Mouse (Mus musculus): Measurements from ENCODE around the gene Rnf19b. TPM values are rescaled to one million over a fixed set of nuclear protein-coding genes. Genes with fewer than 3 reads are reported as not detected.

Rnf19b gene
- total and polyA plus RNA-seq, 2 experiments from 2014 or later: 31.8 to 141 TPM

DNA sequence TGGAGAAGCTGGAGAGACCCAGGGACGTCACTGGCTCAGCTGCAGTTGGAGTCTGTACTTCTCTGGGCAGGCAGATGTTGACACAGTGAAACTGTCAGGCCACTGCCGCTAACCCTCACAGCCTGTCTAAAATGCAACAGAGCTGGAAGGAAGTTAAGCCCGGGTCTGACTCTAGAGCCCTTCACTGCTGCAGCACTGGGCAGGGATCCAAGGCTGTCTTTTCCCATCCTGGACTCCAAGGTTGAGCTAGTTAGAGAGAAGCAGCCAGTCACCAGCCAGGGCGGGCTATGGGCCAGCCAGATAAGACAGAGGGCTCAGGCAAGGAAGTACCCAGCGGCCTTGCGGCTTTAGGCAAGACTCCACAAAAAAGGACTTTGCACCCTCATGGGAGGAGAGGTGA is 33.3 kb upstream of the Rnf19b start:
- no peak overlapping the region for H3K9ac ChIP-seq (replicated peaks; ENCODE audit: low read length)

DNA sequence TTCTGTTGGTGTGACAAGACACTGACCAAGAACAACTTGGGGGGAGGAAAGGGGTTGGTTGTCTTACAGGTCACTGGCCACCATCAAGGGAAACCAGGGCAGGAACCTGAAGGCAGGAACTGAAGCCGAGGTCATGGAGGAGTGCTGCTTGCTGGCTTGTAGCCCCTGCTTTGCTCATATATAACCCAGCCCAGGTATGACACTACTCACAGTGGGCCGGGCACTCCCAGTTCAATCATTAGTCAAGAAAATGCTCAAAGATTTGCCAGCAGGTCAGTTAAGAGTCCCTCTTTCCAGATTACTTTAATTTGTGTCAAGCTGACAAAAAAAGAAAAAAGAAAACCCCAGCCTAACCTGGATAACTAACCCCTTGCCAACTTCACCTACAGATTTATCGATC is 32.4 kb upstream of the Rnf19b start:
- DNase-seq (ENCODE audit: low spot score): no peak
- H3K36me3 ChIP-seq (ENCODE audit: insufficient read depth, low read length): no peaks in the 10 kb centered on the region
- peaks cover 5% of the 10 kb centered on the region; the same call in 1 of the 2 replicates for H3K4me1 ChIP-seq (ENCODE audit: insufficient read depth, low read length)
- no peak overlapping the region for H3K9ac ChIP-seq (replicated peaks; ENCODE audit: low read length)
- no peaks in the 10 kb centered on the region for H3K27me3 ChIP-seq (ENCODE audit: insufficient read depth, low read length)
- 95% methylated on average over 3 of the region's 3 CpGs for WGBS
- no peaks in the 10 kb centered on the region for H3K9me3 ChIP-seq (ENCODE audit: low read length)
- H3K27ac ChIP-seq: no peak overlapping the region
- ATAC-seq: no peak
- no peak overlapping the region for H3K4me2 ChIP-seq (ENCODE audit: low read depth, low read length)
- no peak overlapping the region for H3K4me3 ChIP-seq (ENCODE audit: low read length)
- TF ChIP-seq CTCF (IDR thresholded peaks at IDR 0.05; ENCODE audit: low read depth): no peak

More for the DNA sequence above, 33.3 kb upstream of the Rnf19b start:
- ATAC-seq (no peak), DNase-seq (ENCODE audit: low spot score) (peak; percentile 77)
- Histone ChIP-seq H3K36me3 (ENCODE audit: insufficient read depth, low read length) (no peaks in the 10 kb centered on the region), H3K27me3 (ENCODE audit: insufficient read depth, low read length) (no peaks in the 10 kb centered on the region), H3K9me3 (ENCODE audit: low read length) (no peaks in the 10 kb centered on the region), H3K27ac (no peak overlapping the region; the same call in 1 of the 2 replicates), H3K4me1 (ENCODE audit: insufficient read depth, low read length) (peaks cover 14% of the 10 kb centered on the region), H3K4me2 (ENCODE audit: low read depth, low read length) (no peak overlapping the region), H3K4me3 (ENCODE audit: low read length) (no peak overlapping the region)
- TF ChIP-seq CTCF (IDR thresholded peaks at IDR 0.05; ENCODE audit: low read depth): no peak
- 45% methylated on average over 6 of the region's 6 CpGs for WGBS

DNA sequence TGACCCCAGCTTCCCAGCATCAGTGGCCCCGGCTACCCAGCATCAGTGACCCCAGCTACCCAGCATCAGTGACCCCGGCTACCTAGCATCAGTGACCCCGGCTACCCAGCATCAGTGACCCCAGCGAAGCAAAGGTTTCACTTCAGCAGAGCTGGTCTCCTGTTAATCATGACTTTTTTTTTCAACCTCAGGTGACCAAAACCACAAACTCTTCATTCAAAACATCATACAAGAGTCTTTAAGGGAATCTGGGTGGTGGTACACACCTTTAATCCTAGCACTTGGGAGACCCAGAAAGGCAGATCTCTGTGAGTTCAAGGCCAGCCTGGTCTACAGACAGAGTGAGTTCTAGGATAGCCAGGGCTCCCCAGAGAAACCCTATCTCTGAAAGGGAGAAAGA is 27.3 kb upstream of the Rnf19b start:
- Histone ChIP-seq H3K9me3 (ENCODE audit: low read length) (no peaks in the 10 kb centered on the region), H3K4me3 (ENCODE audit: low read length) (no peak overlapping the region), H3K4me2 (ENCODE audit: low read depth, low read length) (no peak overlapping the region), H3K4me1 (ENCODE audit: insufficient read depth, low read length) (no peaks in the 10 kb centered on the region), H3K9ac (replicated peaks; ENCODE audit: low read length) (no peak overlapping the region), H3K36me3 (ENCODE audit: insufficient read depth, low read length) (no peaks in the 10 kb centered on the region), H3K27me3 (ENCODE audit: insufficient read depth, low read length) (no peaks in the 10 kb centered on the region), H3K27ac (no peak overlapping the region)
- ATAC-seq: no peak
- 90% methylated on average over 4 of the region's 4 CpGs for WGBS
- DNase-seq (ENCODE audit: low spot score): no peak
- no peak for TF ChIP-seq CTCF (IDR thresholded peaks at IDR 0.05; ENCODE audit: low read depth)

DNA sequence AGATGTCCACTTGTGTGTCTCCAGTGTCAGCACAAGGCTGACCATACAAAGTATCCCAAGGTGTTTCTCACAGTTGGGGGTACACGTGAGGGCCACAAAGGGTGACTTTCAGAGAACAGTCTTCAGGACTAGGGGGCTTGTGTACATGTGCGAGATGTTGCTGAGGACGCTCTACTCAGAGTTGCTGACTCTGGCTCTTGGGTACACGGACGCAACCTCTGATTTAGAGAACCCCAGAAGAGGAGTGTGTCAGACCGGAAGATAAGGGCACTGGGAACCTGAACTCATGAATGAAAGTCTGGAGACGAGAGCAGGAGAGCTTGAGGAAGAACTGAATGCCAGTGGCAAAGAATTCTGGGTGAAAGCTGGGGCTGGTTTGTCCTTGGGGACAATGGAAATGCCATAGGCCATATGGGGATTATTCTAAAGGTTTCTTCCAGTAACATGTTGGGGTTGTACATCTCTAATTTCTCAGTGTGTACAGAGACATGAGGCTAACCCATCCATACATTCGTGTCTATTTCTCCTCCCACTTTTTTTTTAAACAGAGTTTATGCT is 26.6 kb upstream of the Rnf19b start:
- Histone ChIP-seq H3K4me3 (ENCODE audit: low read length) (no peak overlapping the region), H3K9me3 (ENCODE audit: low read length) (no peaks in the 10 kb centered on the region), H3K4me1 (ENCODE audit: insufficient read depth, low read length) (no peaks in the 10 kb centered on the region), H3K27ac (no peak overlapping the region), H3K36me3 (ENCODE audit: insufficient read depth, low read length) (no peaks in the 10 kb centered on the region), H3K27me3 (ENCODE audit: insufficient read depth, low read length) (no peaks in the 10 kb centered on the region), H3K4me2 (ENCODE audit: low read depth, low read length) (no peak overlapping the region), H3K9ac (replicated peaks; ENCODE audit: low read length) (no peak overlapping the region)
- ATAC-seq (no peak), DNase-seq (ENCODE audit: low spot score) (no peak)
- 84% methylated on average over 8 of the region's 8 CpGs for WGBS
- no peak for TF ChIP-seq CTCF (IDR thresholded peaks at IDR 0.05; ENCODE audit: low read depth)

DNA sequence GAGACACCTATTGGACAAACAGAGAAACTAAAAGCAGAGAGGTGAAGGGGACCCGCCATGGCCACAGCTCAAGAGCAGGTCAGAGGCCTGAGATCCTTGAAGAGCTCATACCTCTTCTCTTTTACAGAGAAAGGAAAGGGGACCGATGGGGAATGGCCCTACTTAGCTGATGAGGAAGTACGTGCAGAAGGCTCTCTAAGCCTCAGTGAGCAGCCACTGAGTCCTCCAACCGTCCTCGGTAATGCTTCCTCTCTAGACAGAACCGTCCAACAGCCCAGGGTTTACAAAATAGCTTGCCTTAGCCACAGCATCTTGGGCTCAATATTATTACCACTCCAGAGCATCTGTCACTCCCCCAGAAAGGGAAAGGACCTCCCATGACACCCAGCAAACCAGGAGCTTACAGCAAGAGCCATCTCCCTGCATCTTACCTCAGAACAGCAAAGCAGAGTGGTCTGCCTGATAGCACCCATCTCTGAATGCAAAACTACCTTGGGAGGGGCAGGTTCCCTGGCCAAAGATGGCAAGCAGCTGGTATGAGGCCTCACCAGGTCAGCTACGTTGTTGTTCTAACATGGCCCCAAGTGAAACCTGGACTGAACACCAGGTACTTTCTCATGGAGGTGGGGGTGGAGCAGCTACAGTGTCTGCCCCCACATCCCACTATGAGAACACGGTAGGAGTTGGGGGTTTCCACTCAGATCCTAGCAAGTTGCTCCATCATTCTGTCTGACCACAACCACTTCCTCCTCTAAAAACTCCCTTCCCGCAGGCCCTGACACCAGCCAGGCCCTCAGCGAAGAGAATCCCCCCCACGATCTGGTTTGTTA is 25.7 kb upstream of the Rnf19b start:
- no peaks in the 10 kb centered on the region for H3K36me3 ChIP-seq (ENCODE audit: insufficient read depth, low read length)
- no peak overlapping the region for H3K4me2 ChIP-seq (ENCODE audit: low read depth, low read length)
- H3K4me1 ChIP-seq (ENCODE audit: insufficient read depth, low read length): no peaks in the 10 kb centered on the region
- H3K4me3 ChIP-seq (ENCODE audit: low read length): no peak overlapping the region
- H3K9ac ChIP-seq (replicated peaks; ENCODE audit: low read length): no peak overlapping the region
- H3K9me3 ChIP-seq (ENCODE audit: low read length): no peaks in the 10 kb centered on the region
- DNase-seq (ENCODE audit: low spot score): no peak
- H3K27me3 ChIP-seq (ENCODE audit: insufficient read depth, low read length): no peaks in the 10 kb centered on the region
- no peak for TF ChIP-seq CTCF (IDR thresholded peaks at IDR 0.05; ENCODE audit: low read depth)
- ATAC-seq: no peak
- H3K27ac ChIP-seq: no peak overlapping the region
- WGBS: 77% methylated on average over 11 of the region's 11 CpGs

DNA sequence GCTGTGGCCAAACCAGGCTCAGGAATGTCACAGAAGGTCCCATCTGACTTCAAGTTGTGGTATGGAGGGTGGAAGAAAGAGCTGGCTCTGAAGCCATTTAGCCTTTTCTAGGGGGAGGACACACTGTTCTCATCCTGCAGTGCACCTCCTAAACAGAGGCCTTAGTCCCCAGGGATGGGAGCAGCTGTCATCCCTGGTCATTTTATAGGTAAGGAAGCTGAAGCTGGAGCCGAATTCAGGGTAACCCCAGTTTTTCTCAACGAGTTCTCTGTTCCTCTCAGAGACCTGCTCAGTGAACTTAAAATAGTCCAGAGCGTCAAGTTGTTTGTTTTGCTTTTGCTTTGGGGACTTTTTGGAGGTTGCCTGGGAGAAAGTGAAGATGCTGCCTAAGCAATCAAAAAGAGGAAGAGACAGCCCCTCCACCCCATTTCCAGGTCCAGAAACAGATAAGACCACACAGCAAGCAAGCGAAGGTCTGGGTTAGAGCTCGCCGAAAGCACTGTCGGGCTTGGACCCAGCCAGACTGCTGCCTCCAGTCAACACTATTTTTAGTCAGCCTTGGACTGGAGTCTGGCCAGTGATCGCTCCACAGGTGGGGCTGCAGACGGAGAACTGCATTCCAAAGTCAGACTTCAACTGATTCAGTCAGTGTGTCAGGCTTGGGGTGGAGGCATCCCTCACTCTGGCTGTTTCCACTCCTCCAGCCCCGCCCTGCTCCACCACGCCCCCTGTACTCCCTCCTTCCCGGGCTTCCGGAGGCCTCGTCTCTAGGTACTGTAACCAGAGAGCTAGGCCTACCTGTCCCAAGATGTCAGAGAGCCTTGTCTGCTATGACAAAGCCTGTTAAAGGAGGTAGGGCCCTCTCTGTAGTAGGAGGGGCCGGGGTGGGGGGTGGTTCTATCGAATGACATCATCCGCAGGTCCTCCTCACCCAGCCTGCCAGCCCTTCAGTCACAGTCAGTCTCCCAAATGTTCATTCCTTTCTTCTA is 24.8 kb upstream of the Rnf19b start:
- WGBS: 29% methylated on average over 17 of the region's 17 CpGs
- Histone ChIP-seq H3K4me1 (ENCODE audit: insufficient read depth, low read length) (no peaks in the 10 kb centered on the region), H3K9ac (replicated peaks; ENCODE audit: low read length) (no peak overlapping the region), H3K9me3 (ENCODE audit: low read length) (no peaks in the 10 kb centered on the region), H3K4me2 (ENCODE audit: low read depth, low read length) (no peak overlapping the region), H3K4me3 (ENCODE audit: low read length) (no peak overlapping the region), H3K27ac (no peak overlapping the region), H3K36me3 (ENCODE audit: insufficient read depth, low read length) (no peaks in the 10 kb centered on the region), H3K27me3 (ENCODE audit: insufficient read depth, low read length) (no peaks in the 10 kb centered on the region)
- no peak for TF ChIP-seq CTCF (IDR thresholded peaks at IDR 0.05; ENCODE audit: low read depth)
- no peak for ATAC-seq
- no peak for DNase-seq (ENCODE audit: low spot score)

Measured in hindbrain, postnatal 0 days (tissue).